Mouse (Mus musculus) testis, adult 2 months (tissue): Measurements from ENCODE around the gene Pde9a.

Source experiments
- CTCF ChIP-seq: fragments of 200-500 bp; IDR thresholded peaks from 2 replicates; pipeline ENCODE4 v1.5.1; 2012; ENCODE audit warnings: low read depth, mild to moderate bottlenecking, inconsistent platforms, low read length, moderate library complexity; ENCODE audit not compliant: control insufficient read depth, insufficient read depth, insufficient replicate concordance
- POLR2A ChIP-seq: fragments of 200-500 bp; IDR thresholded peaks from 2 replicates; pipeline ENCODE4 v1.6.1; 2012; ENCODE audit warnings: low read depth, mild to moderate bottlenecking, inconsistent platforms, low read length, moderate library complexity; ENCODE audit not compliant: control insufficient read depth

DNA sequence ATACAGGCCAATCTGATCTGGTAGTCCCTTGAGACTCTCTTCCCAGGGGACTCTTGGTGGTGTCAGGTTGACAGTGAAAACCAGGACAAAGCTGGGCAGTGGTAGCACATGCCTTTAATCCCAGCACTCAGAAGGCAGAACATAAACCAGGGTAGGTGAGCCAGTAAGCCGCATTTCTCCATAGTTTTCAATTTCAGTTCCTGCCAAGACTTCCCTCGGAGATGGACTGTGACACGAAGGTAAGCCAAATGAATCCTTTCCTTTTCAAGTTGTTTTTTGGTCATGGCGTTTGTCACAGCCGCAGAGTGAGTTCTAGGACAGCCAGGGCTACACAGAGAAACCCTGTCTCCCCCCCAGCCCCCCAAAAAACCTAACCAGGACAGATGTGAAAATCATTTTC, 6.0 kb downstream of the Pde9a start:
- TF ChIP-seq POLR2A (no peak), CTCF (no peak)
